Mouse (Mus musculus) cerebellum, postnatal 10 days (tissue): Measurements from ENCODE around the gene Gm13090.

Experiments used
- DNase-seq, 2 experiments: peaks; one replicate each; pipeline ENCODE4 v3.0.0; 2021; ENCODE audit warnings: mixed read lengths in 2 of 2

Gm13090 gene

GRCm38 (mm10) chr4:151103646-151104045 lies 14.3 kb downstream of the Gm13090 start:
- DNase-seq, result peak; percentile 64 to 68

DNA sequence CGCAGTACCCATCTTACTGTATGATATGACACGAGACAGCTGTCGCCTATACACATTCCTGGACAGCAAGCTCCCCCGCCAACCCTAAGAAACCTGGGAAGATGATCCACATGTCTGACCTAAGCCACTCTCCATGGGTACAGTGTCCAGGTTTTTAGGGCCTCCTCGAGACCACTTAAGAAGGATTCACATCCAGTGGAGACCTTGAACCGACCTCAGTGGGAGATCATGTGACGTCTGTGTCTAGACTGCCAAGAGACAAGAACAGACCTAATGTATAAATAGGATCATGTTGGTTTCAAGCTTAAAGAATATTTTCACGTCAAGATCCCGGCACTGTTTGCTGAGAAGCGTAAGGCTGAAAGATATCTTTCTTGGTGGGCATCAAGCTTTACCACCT lies 14.8 kb downstream of the Gm13090 start:
- DNase-seq, result no peak

- peak in 1 of 2 experiments; percentile 62 for DNase-seq
Observed at GRCm38 (mm10) chr4:151105886-151106285, 16.5 kb downstream of the Gm13090 start.

GRCm38 (mm10) chr4:151106468-151106867 lies 17.1 kb downstream of the Gm13090 start:
- no peak for DNase-seq

GRCm38 (mm10) chr4:151107131-151108001 lies 18.0 kb downstream of the Gm13090 start:
- peak; percentile 82 to 88 for DNase-seq

DNA sequence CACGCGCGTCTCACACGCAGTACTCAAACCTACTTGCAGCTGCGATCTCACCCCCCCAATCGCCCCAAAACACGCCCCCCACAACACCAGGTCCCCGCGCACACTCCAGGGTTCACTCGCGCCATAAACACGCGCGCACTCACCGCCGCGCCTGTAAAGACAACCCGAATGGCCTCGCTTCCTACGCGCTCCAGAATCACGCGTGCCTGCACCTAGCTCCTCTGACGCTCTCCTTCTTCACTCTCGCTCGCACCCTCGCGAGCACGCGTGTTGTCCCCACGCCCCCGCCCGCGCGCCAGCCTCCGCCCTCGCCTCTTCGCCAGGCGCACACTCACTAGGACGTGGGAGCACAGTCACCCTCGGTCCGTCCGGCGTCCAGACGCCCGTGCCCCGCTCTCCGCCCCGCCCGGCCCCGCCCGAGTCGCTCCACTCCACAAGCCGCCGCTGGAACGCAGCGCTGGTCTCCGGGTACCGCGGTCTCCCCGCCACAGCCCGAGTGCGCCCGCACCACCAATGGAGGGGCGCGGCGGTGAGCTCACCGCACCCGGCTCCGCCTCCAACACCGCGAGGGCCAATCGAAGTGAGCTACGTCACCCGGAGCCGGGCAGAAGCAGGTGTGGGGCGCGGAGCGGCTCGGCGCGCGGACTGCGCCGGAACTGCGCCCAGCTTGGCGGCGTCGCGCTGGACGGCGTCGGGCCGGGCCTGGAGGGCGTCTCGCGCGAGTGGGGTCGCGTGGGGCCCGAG lies 18.8 kb downstream of the Gm13090 start:
- peak; percentile 97 to 98 for DNase-seq

DNA sequence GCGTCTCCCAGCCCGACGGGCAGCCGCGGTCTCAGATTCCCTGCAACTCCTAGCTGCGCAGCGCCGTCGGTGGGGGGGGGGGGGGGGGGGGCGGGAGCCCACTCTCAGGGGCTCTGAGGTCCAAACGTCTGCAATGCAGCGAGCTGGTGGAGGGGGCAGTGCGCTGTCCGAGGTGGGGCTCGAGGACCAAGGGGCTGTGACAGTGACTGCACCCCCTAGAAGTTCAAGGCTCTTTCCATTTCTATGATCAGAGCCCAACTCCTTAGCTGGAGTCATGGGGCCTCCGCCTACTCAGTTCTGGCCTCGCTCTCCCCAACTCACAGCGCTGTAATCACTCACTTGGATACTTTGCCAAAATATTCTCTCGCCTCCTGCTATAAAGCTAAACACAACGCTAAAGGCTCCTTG lies 19.5 kb downstream of the Gm13090 start:
- DNase-seq, result no peak

DNA sequence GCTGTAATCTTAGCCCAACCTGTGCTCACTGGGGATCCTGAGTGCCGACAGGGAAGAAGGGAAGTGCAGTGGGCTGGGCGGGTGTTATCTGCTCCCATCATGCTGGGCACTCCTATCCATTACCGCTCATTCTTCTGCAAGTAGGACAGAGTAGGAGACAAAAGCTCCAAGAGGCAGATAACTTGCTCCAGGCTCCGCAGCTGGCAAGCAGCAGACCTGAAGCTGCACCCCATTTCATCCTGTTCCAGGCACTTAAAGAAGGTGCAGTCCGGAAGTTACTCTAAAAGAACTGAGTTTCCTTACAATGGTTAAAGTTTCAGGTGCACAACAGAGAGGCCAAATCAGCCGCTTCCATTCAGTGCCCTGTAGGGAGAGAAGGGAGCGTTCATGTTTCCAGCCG lies 21.9 kb downstream of the Gm13090 start:
- DNase-seq, result no peak

DNA sequence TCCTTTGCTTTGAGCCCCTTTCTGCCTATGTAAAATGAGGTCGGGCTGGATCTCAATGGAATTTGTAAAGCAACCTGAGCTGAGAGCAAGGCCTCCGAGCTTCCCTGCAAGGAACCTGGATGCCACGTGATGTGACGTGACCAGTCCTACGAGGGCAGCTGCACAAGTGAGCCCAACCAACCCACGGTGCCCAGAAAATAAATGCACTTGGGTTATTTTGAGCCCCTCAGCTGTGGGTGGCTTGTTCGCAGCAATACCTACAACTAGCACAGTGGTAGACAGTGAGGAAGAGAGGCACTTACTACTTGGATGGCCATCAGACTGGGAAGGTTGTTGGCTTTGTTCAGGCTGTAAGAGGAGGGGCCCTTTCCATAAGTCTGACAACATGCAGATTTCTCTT lies 25.2 kb downstream of the Gm13090 start:
- DNase-seq, result no peak

GRCm38 (mm10) chr4:151118883-151119282 lies 29.5 kb downstream of the Gm13090 start:
- no peak for DNase-seq

GRCm38 (mm10) chr4:151127636-151128548 lies 38.5 kb downstream of the Gm13090 start:
- peak; percentile 43 to 56 for DNase-seq

- peak; percentile 94 to 95 for DNase-seq
Observed at GRCm38 (mm10) chr4:151128641-151129541, 39.5 kb downstream of the Gm13090 start.

DNA sequence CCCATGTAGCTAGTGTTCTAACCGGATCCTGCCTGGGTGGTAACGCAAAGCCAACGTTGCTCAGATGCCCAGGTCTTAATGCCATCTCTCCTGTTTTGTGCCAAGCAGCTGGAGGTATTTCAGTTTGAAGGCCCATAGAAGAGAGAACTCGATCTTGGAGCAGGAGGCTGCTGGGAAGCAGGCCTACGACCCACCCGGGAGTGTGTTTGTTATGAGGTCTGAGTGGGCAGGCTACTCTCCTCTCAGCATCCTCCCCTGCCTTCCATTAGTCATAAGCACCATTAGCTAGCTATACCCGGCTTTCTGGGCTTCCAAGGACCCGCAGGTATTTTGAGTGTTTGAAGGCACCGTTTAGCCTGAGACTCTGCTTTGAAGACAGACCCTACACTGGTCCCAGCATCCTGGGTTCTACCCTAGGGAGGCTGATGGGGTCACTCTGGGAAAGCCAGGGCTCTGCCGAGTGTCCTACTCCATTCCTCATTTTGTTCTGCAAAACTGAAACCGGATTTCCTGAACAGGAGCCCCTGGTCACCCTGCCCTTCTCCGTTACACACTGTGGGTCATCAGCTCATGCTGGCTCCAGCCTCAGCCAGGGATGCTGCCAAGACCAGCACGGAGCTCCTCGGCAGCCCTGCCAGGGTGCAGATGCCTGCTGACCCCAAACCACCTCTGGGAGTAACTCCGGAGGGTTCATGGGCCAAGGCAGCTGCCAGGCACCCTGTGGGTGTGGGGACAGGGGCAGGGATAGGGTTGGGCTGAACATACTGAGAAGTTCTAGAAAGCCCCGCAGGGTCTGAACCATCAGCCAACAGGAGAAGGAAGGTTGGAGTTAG lies 40.6 kb downstream of the Gm13090 start:
- DNase-seq, result peak; percentile 53 to 58

GRCm38 (mm10) chr4:151130756-151131490 lies 41.6 kb downstream of the Gm13090 start:
- peak in 1 of 2 experiments; percentile 29 for DNase-seq

GRCm38 (mm10) chr4:151132493-151132892 lies 43.1 kb downstream of the Gm13090 start:
- peak in 1 of 2 experiments; percentile 30 for DNase-seq

DNA sequence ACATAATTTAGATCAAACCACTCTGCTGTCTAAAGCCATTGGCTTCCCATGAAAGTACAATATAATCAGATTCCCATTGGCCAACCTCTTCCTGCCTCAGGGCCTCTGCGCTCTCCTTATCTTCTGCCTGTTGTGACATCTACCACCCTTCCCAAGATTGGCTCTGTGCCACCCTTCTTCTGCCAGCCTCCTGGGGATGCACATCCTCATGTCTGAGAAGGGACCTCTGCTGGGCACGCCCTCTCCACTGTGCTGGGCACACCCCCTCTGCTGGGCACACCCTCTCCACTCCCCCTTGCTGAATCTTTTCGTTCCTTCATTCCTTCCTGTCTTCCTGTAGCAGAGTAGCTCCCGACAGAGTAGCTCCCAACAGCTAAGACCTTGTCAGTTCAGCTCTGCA lies 44.4 kb downstream of the Gm13090 start:
- DNase-seq, result peak; percentile 59 to 62

GRCm38 (mm10) chr4:151135491-151135890 lies 46.1 kb downstream of the Gm13090 start:
- peak; percentile 44 to 64 for DNase-seq

- peak in 1 of 2 experiments; percentile 32 for DNase-seq
Observed at GRCm38 (mm10) chr4:151137701-151138100, 48.3 kb downstream of the Gm13090 start.

GRCm38 (mm10) chr4:151138135-151138534 lies 48.8 kb downstream of the Gm13090 start:
- peak; percentile 56 to 71 for DNase-seq

DNA sequence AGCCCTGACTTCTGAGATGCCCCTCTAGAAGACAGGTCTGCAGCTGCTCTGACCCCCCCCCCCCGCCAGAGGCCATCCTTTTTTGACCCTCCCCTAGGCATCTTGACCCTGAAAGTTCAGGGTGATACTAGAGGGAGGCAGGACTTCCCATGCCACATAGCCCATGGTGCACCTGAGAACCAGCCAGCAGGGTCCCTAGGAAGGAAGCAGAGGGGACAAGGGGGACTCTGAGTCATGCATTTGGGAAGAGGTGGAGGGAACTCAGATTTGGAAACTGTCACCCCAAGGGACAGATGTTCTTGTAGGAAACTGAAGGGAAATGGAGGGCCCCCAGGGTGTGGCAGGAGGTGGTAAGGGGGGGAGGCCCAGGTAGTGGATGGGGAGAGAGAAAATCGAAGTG lies 49.2 kb downstream of the Gm13090 start:
- DNase-seq, result no peak
